In genomic region chr9:64087461-64088235, GRCm38 (mm10) we compare ENCODE assay signal across 8 mouse cellular contexts. TPM values are rescaled to one million over a fixed set of nuclear protein-coding genes. Genes with fewer than 3 reads are reported as not detected.
DNase-seq lines count a peak whose midpoint lies in the region; ATAC-seq and TF ChIP-seq lines count a peak whose summit lies in the region.

No protein-coding gene starts in this region.

- H3K9ac ChIP-seq in hindbrain, embryonic 13.5 days = no peak overlapping the region

- H3K4me3 ChIP-seq in cerebellum, adult 2 months (replicated peaks; ENCODE audit: insufficient read depth, low read depth, low read length) = no peak overlapping the region
- H3K4me3 ChIP-seq in hindbrain, embryonic 13.5 days = no peak overlapping the region

- no peaks in the 10 kb centered on the region for H3K36me3 ChIP-seq in hindbrain, embryonic 13.5 days

- H3K27me3 ChIP-seq in cerebellum, adult 2 months (ENCODE audit: control insufficient read depth, insufficient read depth, low read length) = no peaks in the 10 kb centered on the region; the same call in 1 of the 2 replicates
- peaks cover 45% of the 10 kb centered on the region for H3K27me3 ChIP-seq in hindbrain, embryonic 13.5 days

- peak; percentile 72 for DNase-seq in CD4-positive, CD25-positive, alpha-beta regulatory T cell, adult 2 months (ENCODE audit: low read depth, low spot score)
- peak; percentile 56 to 69 for DNase-seq in cerebellum, adult 2 months
- DNase-seq in frontal cortex, postnatal 10 days (ENCODE audit: low spot score in 2 of 2) = peak; percentile 42 to 72
- peak; percentile 73 to 77 for DNase-seq in left cerebral cortex, adult 18-20 months (ENCODE audit: low spot score in 2 of 2)
- peak; percentile 89 for DNase-seq in lung, postnatal 36 days
- peak; percentile 59 for DNase-seq in right cerebral cortex, postnatal 4 days

- WGBS in cerebellum, adult 2 months = 61% methylated on average over 5 of the region's 5 CpGs
- 47% methylated on average over 5 of the region's 5 CpGs for WGBS in hindbrain, embryonic 13.5 days

- no peaks in the 10 kb centered on the region for H3K9me3 ChIP-seq in hindbrain, embryonic 13.5 days

- H3K4me1 ChIP-seq in cerebellum, adult 2 months (ENCODE audit: control insufficient read depth, insufficient read depth, low read length) = 0 out of 2 replicates have a peak, but pooled peaks cover 2% of the 10 kb centered on the region
- H3K4me1 ChIP-seq in hindbrain, embryonic 13.5 days (replicated peaks) = peaks cover 18% of the 10 kb centered on the region

- no peak overlapping the region for H3K4me2 ChIP-seq in hindbrain, embryonic 13.5 days

- ATAC-seq in CD4-positive, CD25-positive, alpha-beta regulatory T cell, adult 4 months = no peak
- ATAC-seq in hindbrain, embryonic 13.5 days (ENCODE audit: low FRiP score) = peak; percentile 71; the same call in 1 of the 2 replicates

- no peak overlapping the region for H3K27ac ChIP-seq in cerebellum, adult 2 months (ENCODE audit: insufficient read depth, low read length)
- no peak overlapping the region for H3K27ac ChIP-seq in hindbrain, embryonic 13.5 days

- TF ChIP-seq POLR2A in cerebellum, adult 2 months (IDR thresholded peaks at IDR 0.05; ENCODE audit: borderline replicate concordance, insufficient read depth, low read length) = no peak

- TF ChIP-seq CTCF in cerebellum, adult 2 months (IDR thresholded peaks at IDR 0.05; ENCODE audit: borderline replicate concordance, insufficient read depth, low read depth, low read length) = peak; percentile 90

RNA-seq across cellular contexts. Expression of gene Lctl, which starts 29.3 kb away (rescaled TPM):
- not detected for polyA plus RNA-seq in CD4-positive, CD25-positive, alpha-beta regulatory T cell, adult 4 months (2017; shearing (Covaris generic))
- polyA plus RNA-seq in cerebellum, adult 2 months (2012; rRNA removed) = 0.14 and 0.38 TPM in 2 replicates
- 0.12 TPM in 1 of 2 replicates, not detected in the other for polyA plus RNA-seq in hindbrain, embryonic 13.5 days (2015; fragmentation: Nextera tagmentation; extraction: Ambion mirVana)
- not detected for total RNA-seq in left cerebral cortex, adult 18-20 months (2021)
